Mouse (Mus musculus): ENCODE results near the gene Gm10842.

- no peak for TF ChIP-seq CTCF (IDR thresholded peaks at IDR 0.05; ENCODE audit: low read depth)
- no peak for TF ChIP-seq EP300 (IDR thresholded peaks at IDR 0.05; ENCODE audit: low read depth)
These were observed 28.9 kb upstream of the Gm10842 start for GRCm38 (mm10) chr11:105117814-105118213.

Data from liver, embryonic 14.5 days (tissue).